Mouse (Mus musculus) erythroblast, embryonic 14.5 days (primary cell): ENCODE data around the gene Lmbrd1. TPM values are rescaled to one million over a fixed set of nuclear protein-coding genes. Genes with fewer than 3 reads are reported as not detected.

Experiments
- H3K27me3 ChIP-seq: 2 replicates; pipeline ENCODE4 v1.6.1; 2012; ENCODE audit warnings: inconsistent platforms; ENCODE audit not compliant: control insufficient read depth
- H3K36me3 ChIP-seq: 2 replicates; pipeline ENCODE4 v1.6.1; 2012; ENCODE audit warnings: mild to moderate bottlenecking, inconsistent platforms; ENCODE audit not compliant: control insufficient read depth
- H3K4me1 ChIP-seq: 2 replicates; pipeline ENCODE4 v1.6.1; 2012; ENCODE audit warnings: inconsistent platforms; ENCODE audit not compliant: control insufficient read depth
- H3K4me3 ChIP-seq: replicated peaks from 2 replicates; pipeline ENCODE3; 2012; ENCODE audit warnings: moderate library complexity, mild to moderate bottlenecking, inconsistent platforms
- H3K9me3 ChIP-seq: 2 replicates; pipeline ENCODE4 v1.6.1; 2012; ENCODE audit warnings: low read length, inconsistent platforms, mixed read lengths; ENCODE audit not compliant: control insufficient read depth
- GATA1 ChIP-seq: IDR thresholded peaks from 2 replicates; pipeline ENCODE4 v1.6.1; 2012; ENCODE audit warnings: low read length, inconsistent platforms, mixed read lengths
- TAL1 ChIP-seq: IDR thresholded peaks from 3 replicates; pipeline ENCODE4 v1.6.1; 2012; ENCODE audit warnings: low read length, inconsistent platforms, mixed read lengths
- polyA plus RNA-seq: library from polyadenylated mRNA; stranded (reverse); fragments of >175 nt; gene quantifications from 2 replicates; pipeline ENCODE4 v1.2.3, GENCODE M21; 2012

Gene Lmbrd1
- polyA plus RNA-seq, 1 experiment = 0.02 TPM

- Histone ChIP-seq H3K9me3 (no peaks in the 10 kb centered on the region), H3K4me1 (peaks cover 10% of the 10 kb centered on the region), H3K4me3 (no peak overlapping the region), H3K27me3 (no peaks in the 10 kb centered on the region), H3K36me3 (no peaks in the 10 kb centered on the region)
- TF ChIP-seq TAL1 (no peak), GATA1 (no peak)
Measured at GRCm38 (mm10) chr1:24700241-24700640, 21.8 kb downstream of the Lmbrd1 start.

DNA sequence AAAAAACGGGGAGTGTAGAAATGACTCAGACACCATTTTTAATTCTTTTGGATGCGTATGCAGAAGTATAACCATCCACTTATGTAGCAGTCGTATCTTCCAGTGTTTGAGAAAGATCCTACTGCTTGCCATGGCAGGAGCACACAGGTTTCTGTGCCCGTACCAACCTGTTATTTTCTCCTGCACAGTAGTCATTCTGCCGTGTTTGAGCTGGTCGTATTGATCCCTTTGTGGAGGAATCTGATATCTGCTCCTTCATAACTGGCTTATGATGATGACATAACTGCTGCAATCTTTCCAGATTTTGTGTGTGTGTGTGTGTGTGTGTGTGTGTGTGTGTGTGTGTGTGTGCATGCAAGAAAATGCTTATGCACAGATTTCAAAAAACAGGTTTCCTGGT, 25.4 kb downstream of the Lmbrd1 start:
- Histone ChIP-seq H3K9me3 (no peaks in the 10 kb centered on the region), H3K27me3 (no peaks in the 10 kb centered on the region), H3K36me3 (no peaks in the 10 kb centered on the region; the same call in 1 of the 2 replicates), H3K4me3 (no peak overlapping the region), H3K4me1 (peaks cover 5% of the 10 kb centered on the region)
- TF ChIP-seq GATA1 (no peak), TAL1 (no peak)

- Histone ChIP-seq H3K27me3 (no peaks in the 10 kb centered on the region), H3K4me1 (no peaks in the 10 kb centered on the region), H3K36me3 (peaks cover 18% of the 10 kb centered on the region), H3K4me3 (no peak overlapping the region), H3K9me3 (peaks cover 7% of the 10 kb centered on the region)
- TF ChIP-seq GATA1 = no peak
- no peak for TF ChIP-seq TAL1
Measured at GRCm38 (mm10) chr1:24716301-24716700, 37.9 kb downstream of the Lmbrd1 start.

- Histone ChIP-seq H3K9me3 (peaks cover 7% of the 10 kb centered on the region), H3K36me3 (peaks cover 18% of the 10 kb centered on the region), H3K4me3 (no peak overlapping the region), H3K4me1 (no peaks in the 10 kb centered on the region), H3K27me3 (no peaks in the 10 kb centered on the region)
- TF ChIP-seq TAL1 (no peak), GATA1 (no peak)
Measured at GRCm38 (mm10) chr1:24719621-24720020, 41.2 kb downstream of the Lmbrd1 start.

- peaks cover 13% of the 10 kb centered on the region for H3K36me3 ChIP-seq
- TF ChIP-seq GATA1 = no peak
- TF ChIP-seq TAL1 = no peak
- peaks cover 7% of the 10 kb centered on the region for H3K9me3 ChIP-seq
- no peaks in the 10 kb centered on the region for H3K4me1 ChIP-seq
- no peak overlapping the region for H3K4me3 ChIP-seq
- no peaks in the 10 kb centered on the region for H3K27me3 ChIP-seq
Measured at GRCm38 (mm10) chr1:24720209-24720608, 41.8 kb downstream of the Lmbrd1 start.

- H3K4me3 ChIP-seq = no peak overlapping the region
- H3K4me1 ChIP-seq = no peaks in the 10 kb centered on the region
- H3K27me3 ChIP-seq = no peaks in the 10 kb centered on the region
- H3K9me3 ChIP-seq = no peaks in the 10 kb centered on the region
- H3K36me3 ChIP-seq = peaks cover 26% of the 10 kb centered on the region
- TF ChIP-seq GATA1 (no peak), TAL1 (no peak)
Measured at GRCm38 (mm10) chr1:24729784-24730183, 51.4 kb downstream of the Lmbrd1 start.

- H3K9me3 ChIP-seq = no peaks in the 10 kb centered on the region
- H3K4me3 ChIP-seq = no peak overlapping the region
- no peaks in the 10 kb centered on the region for H3K27me3 ChIP-seq
- peaks cover 26% of the 10 kb centered on the region for H3K36me3 ChIP-seq
- H3K4me1 ChIP-seq = no peaks in the 10 kb centered on the region
- TF ChIP-seq GATA1 = no peak
- TF ChIP-seq TAL1 = no peak
Measured at GRCm38 (mm10) chr1:24732286-24732685, 53.9 kb downstream of the Lmbrd1 start.

DNA sequence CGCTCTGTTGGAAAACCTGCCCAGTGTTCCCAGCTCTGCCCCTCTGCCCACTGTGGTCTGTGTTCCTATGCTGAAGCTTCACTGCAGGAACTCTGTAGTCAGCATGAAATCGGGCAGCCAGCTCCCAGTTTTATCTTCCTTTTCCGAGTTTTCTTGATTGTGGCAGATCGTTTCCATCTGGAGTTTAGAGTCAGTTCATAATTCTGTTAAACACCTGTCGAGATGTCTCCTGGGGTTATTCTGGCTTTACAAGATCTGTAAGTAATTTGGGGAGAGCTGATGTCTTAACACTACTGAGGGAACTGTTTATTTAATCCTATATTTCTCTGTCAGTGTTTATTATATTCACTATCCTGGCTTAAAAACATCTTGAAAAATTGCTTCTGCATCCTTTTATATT, 56.4 kb downstream of the Lmbrd1 start:
- Histone ChIP-seq H3K4me3 (no peak overlapping the region), H3K4me1 (no peaks in the 10 kb centered on the region), H3K36me3 (peaks cover 17% of the 10 kb centered on the region), H3K9me3 (no peaks in the 10 kb centered on the region), H3K27me3 (no peaks in the 10 kb centered on the region)
- TF ChIP-seq GATA1 = no peak
- no peak for TF ChIP-seq TAL1

GRCm38 (mm10) chr1:24740903-24741302, 62.5 kb downstream of the Lmbrd1 start:
- no peaks in the 10 kb centered on the region for H3K4me1 ChIP-seq
- H3K27me3 ChIP-seq = no peaks in the 10 kb centered on the region
- TF ChIP-seq TAL1 (no peak), GATA1 (no peak)
- H3K4me3 ChIP-seq = no peak overlapping the region
- H3K36me3 ChIP-seq = no peaks in the 10 kb centered on the region
- no peaks in the 10 kb centered on the region for H3K9me3 ChIP-seq

GRCm38 (mm10) chr1:24741552-24741951, 63.1 kb downstream of the Lmbrd1 start:
- Histone ChIP-seq H3K36me3 (no peaks in the 10 kb centered on the region), H3K27me3 (no peaks in the 10 kb centered on the region), H3K9me3 (no peaks in the 10 kb centered on the region), H3K4me1 (no peaks in the 10 kb centered on the region), H3K4me3 (no peak overlapping the region)
- TF ChIP-seq GATA1 = no peak
- no peak for TF ChIP-seq TAL1
